Mouse (Mus musculus) ES-E14 (cell line): ENCODE measurements around the gene Cytip. TPM values are rescaled to one million over a fixed set of nuclear protein-coding genes. Genes with fewer than 3 reads are reported as not detected.

Experiments
- DNase-seq: peaks from one replicate; pipeline ENCODE4 v3.0.0-alpha.2; 2013; ENCODE audit warnings: low read depth, low spot score
- H3K27ac ChIP-seq: 2 replicates; pipeline ENCODE4 v1.5.1; 2012; ENCODE audit warnings: low read depth, mild to moderate bottlenecking, low read length, moderate library complexity, mixed read lengths; ENCODE audit not compliant: poor library complexity, insufficient read depth, severe bottlenecking
- H3K36me3 ChIP-seq: 2 replicates; pipeline ENCODE4 v1.6.1; 2012; ENCODE audit warnings: mild to moderate bottlenecking, low read length, moderate library complexity, mixed read lengths; ENCODE audit not compliant: control insufficient read depth, poor library complexity, insufficient read depth, severe bottlenecking
- H3K4me1 ChIP-seq, 2 experiments: fragments of 150-350 bp in 1 of 2; sonication (generic) in 1 of 2; 2 replicates each; pipeline ENCODE4 v1.6.1; 2012; ENCODE audit warnings: low read length in 2 of 2, mild to moderate bottlenecking in 1 of 2, mixed read lengths in 1 of 2; ENCODE audit not compliant: control insufficient read depth in 2 of 2, insufficient read depth in 2 of 2, poor library complexity in 1 of 2
- H3K4me3 ChIP-seq, 2 experiments: fragments of 150-350 bp in 1 of 2; sonication (generic) in 1 of 2; 2 replicates each; pipeline ENCODE4 v1.5.1; 2012; ENCODE audit warnings: low read length in 2 of 2, low read depth in 1 of 2, mild to moderate bottlenecking in 1 of 2, mixed read lengths in 1 of 2; ENCODE audit not compliant: insufficient read depth in 1 of 2, poor library complexity in 1 of 2, severe bottlenecking in 1 of 2
- H3K9ac ChIP-seq: 2 replicates; pipeline ENCODE4 v1.6.1; 2012; ENCODE audit warnings: low read depth, mild to moderate bottlenecking, low read length, mixed read lengths; ENCODE audit not compliant: poor library complexity, insufficient read depth, severe bottlenecking
- H3K9me3 ChIP-seq: fragments of 150-350 bp; sonication (generic); 2 replicates; pipeline ENCODE4 v1.6.1; 2012; ENCODE audit warnings: low read depth, mild to moderate bottlenecking, low read length; ENCODE audit not compliant: control insufficient read depth, insufficient read depth
- CHD2 ChIP-seq: IDR thresholded peaks from 2 replicates; pipeline ENCODE4 v1.6.1; 2014; ENCODE audit warnings: mild to moderate bottlenecking, low read depth, low read length, inconsistent platforms
- HCFC1 ChIP-seq: IDR thresholded peaks from 2 replicates; pipeline ENCODE4 v1.6.1; 2012; ENCODE audit warnings: low read length, inconsistent platforms, borderline replicate concordance; ENCODE audit not compliant: insufficient read depth
- MAFK ChIP-seq: IDR thresholded peaks from 2 replicates; pipeline ENCODE4 v1.6.1; 2014; ENCODE audit warnings: mild to moderate bottlenecking, low read depth, low read length, inconsistent platforms; ENCODE audit not compliant: insufficient read depth
- ZC3H11A ChIP-seq: IDR thresholded peaks from 2 replicates; pipeline ENCODE4 v1.6.1; 2012; ENCODE audit warnings: low read depth, mild to moderate bottlenecking, inconsistent platforms, low read length, borderline replicate concordance
- ZNF384 ChIP-seq: IDR thresholded peaks from 2 replicates; pipeline ENCODE4 v1.6.1; 2012; ENCODE audit warnings: low read depth, low read length, inconsistent platforms
- in situ Hi-C, 2 experiments: fragments of 600-800 bp; cut with MboI; formaldehyde crosslinking; loops; one replicate each; pipeline ENCODE4 v1.15.1; 2025; ENCODE audit warnings: low sequenced_read_pairs in 2 of 2, inconsistent platforms in 1 of 2; ENCODE audit not compliant: unreplicated experiment in 2 of 2
- total RNA-seq: library from RNA; depleted of rRNA; stranded (reverse); fragments of 300-350 nt; gene quantifications from 2 replicates; pipeline ENCODE4 v1.2.3, GENCODE M21; 2012

Cytip gene
- total RNA-seq, 1 experiment, result 0.22 TPM

GRCm38 (mm10) chr2:58194422-58195115, 763 bp downstream of the Cytip start:
- H3K36me3 ChIP-seq, result no peaks in the 10 kb centered on the region
- H3K9ac ChIP-seq, result no peak overlapping the region
- DNase-seq, result no peak
- TF ChIP-seq CHD2, result no peak
- H3K9me3 ChIP-seq, result no peaks in the 10 kb centered on the region
- no peak overlapping the region for H3K4me3 ChIP-seq
- in situ Hi-C loops, result loop anchor here in 1 of 2 experiments (25.0 kb wide), 1 partner anchor 468 kb away; no protein-coding TSS in a partner anchor
- H3K27ac ChIP-seq, result no peak overlapping the region
- H3K4me1 ChIP-seq, result no peaks in the 10 kb centered on the region

DNA sequence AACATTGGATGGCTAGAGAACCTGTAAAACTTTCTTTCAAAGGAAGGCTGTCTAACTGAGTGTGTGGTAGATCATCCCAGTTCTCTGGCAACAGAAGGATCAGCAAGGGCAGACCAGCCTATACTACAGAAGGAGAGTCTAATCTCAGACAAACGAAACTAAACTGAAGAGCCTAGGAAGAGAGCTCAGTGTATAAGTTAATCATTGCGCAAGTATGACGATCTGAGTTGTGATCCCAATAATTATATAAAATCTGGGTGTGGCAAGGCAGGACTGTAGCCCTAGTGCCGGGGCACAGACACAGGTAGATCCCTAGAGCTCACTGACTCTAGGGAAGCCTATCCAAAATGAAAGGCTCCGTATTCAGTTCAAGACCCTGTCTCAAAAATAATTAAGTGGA, 3.2 kb downstream of the Cytip start:
- TF ChIP-seq CHD2, result no peak
- TF ChIP-seq HCFC1, result no peak
- TF ChIP-seq ZNF384, result no peak
- no peak for TF ChIP-seq ZC3H11A
- no peak for TF ChIP-seq MAFK
- no peaks in the 10 kb centered on the region for H3K9me3 ChIP-seq
- H3K27ac ChIP-seq, result no peak overlapping the region
- no peak for DNase-seq
- no peaks in the 10 kb centered on the region for H3K4me1 ChIP-seq
- H3K9ac ChIP-seq, result no peak overlapping the region
- H3K4me3 ChIP-seq, result no peak overlapping the region
- in situ Hi-C loops, result loop anchor here in 1 of 2 experiments (25.0 kb wide), 1 partner anchor 470 kb away; no protein-coding TSS in a partner anchor
- H3K36me3 ChIP-seq, result no peaks in the 10 kb centered on the region

- Histone ChIP-seq H3K4me3 (no peak overlapping the region), H3K9me3 (no peaks in the 10 kb centered on the region), H3K36me3 (no peaks in the 10 kb centered on the region), H3K9ac (no peak overlapping the region), H3K27ac (no peak overlapping the region), H3K4me1 (no peaks in the 10 kb centered on the region)
- no peak for DNase-seq
- no peak for TF ChIP-seq ZC3H11A
- no peak for TF ChIP-seq HCFC1
- no peak for TF ChIP-seq MAFK
- TF ChIP-seq ZNF384, result no peak
- TF ChIP-seq CHD2, result no peak
- in situ Hi-C loops, result loop anchor here in 1 of 2 experiments (25.0 kb wide), 1 partner anchor 473 kb away; no protein-coding TSS in a partner anchor
Observed at GRCm38 (mm10) chr2:58189501-58189900, 5.8 kb downstream of the Cytip start.

GRCm38 (mm10) chr2:58188903-58189302, 6.4 kb downstream of the Cytip start:
- in situ Hi-C loops, result loop anchor here in 1 of 2 experiments (25.0 kb wide), 1 partner anchor 473 kb away; no protein-coding TSS in a partner anchor
- H3K4me1 ChIP-seq, result no peaks in the 10 kb centered on the region
- no peaks in the 10 kb centered on the region for H3K9me3 ChIP-seq
- TF ChIP-seq ZC3H11A, result no peak
- TF ChIP-seq HCFC1, result no peak
- TF ChIP-seq CHD2, result no peak
- TF ChIP-seq ZNF384, result no peak
- TF ChIP-seq MAFK, result no peak
- H3K36me3 ChIP-seq, result no peaks in the 10 kb centered on the region
- no peak overlapping the region for H3K9ac ChIP-seq
- H3K4me3 ChIP-seq, result no peak overlapping the region
- DNase-seq, result no peak
- no peak overlapping the region for H3K27ac ChIP-seq
